Mouse (Mus musculus): ENCODE data around the gene Me1. TPM values are rescaled to one million over a fixed set of nuclear protein-coding genes. Genes with fewer than 3 reads are reported as not detected.

Gene Me1
- polyA plus RNA-seq, 1 experiment from 2014 or later: 26.2 TPM

DNA sequence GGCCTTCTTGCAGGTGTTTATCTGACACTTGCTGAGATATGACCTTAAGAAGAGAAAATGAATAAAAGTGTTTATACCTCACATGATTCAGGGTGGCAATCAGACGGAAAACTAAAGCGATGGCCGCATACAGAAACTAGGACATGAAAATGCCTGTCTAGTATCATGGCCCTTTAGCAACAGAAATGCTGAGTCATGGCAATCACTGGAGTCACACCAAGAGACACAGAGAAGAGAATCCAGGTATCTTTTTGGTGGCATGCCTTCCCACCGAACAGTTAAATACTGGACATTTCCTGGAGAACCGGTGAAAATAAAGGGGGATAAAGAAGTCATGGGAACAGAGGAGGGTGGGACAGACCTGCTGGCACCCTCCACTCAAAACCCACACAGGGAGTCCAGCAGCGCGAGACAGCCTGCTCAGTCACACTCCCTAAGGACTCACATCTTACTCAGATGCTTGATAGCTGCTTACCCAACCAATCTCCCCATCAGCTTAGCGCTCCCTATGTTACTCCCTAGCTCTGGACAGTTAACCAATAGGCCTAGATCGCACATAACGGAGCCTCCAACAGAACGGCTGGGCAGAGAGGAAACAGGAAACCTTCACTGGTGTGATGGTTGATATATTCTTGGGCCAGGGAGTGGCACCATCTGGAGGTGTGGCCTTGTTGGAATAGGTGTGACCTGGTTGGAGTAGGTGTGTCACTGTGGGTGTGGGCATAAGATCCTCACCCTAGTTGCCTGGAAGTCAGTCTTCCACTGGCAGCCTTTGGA lies 108.5 kb downstream of the Me1 start:
- H3K4me2 ChIP-seq (ENCODE audit: low read depth, low read length): no peak overlapping the region
- no peak overlapping the region for H3K4me3 ChIP-seq (ENCODE audit: low read length)
- H3K9ac ChIP-seq (ENCODE audit: low read length): no peak overlapping the region
- no peaks in the 10 kb centered on the region for H3K36me3 ChIP-seq (ENCODE audit: control insufficient read depth, insufficient read depth, low read length)
- 87% methylated on average over 11 of the region's 11 CpGs for WGBS
- H3K27ac ChIP-seq (ENCODE audit: low read length): no peak overlapping the region
- H3K9me3 ChIP-seq (ENCODE audit: control insufficient read depth, low read length): no peaks in the 10 kb centered on the region
- H3K4me1 ChIP-seq (replicated peaks; ENCODE audit: control insufficient read depth, insufficient read depth, low read length): no peaks in the 10 kb centered on the region
- no peaks in the 10 kb centered on the region for H3K27me3 ChIP-seq (ENCODE audit: control insufficient read depth, insufficient read depth, low read depth, low read length)
- no peak for ATAC-seq (ENCODE audit: low read depth)

DNA sequence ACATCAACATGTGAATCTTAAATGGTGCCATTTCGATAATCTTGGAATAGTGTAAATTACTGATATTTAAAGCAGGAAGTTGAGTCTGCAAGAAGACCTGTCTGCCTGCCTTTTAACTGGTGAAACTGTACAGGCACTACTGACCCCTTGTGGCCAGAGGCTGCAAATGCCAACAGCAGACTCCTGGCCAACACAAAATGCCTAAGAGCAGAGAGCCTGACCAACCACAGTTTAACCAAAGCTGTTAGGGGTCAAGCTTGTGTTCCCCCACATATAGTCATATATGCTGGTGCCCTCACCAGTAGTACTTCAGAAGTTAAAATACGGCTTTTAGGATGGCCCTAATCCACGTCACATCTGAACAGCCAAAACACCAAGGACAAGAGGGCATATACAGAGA lies 112.0 kb downstream of the Me1 start:
- ATAC-seq (ENCODE audit: low read depth): 0 out of 2 replicates have a peak, but pooled peaks have one; percentile 49
- H3K36me3 ChIP-seq (ENCODE audit: control insufficient read depth, insufficient read depth, low read length): no peaks in the 10 kb centered on the region
- H3K9me3 ChIP-seq (ENCODE audit: control insufficient read depth, low read length): no peaks in the 10 kb centered on the region
- no peak overlapping the region for H3K4me3 ChIP-seq (ENCODE audit: low read length)
- no peaks in the 10 kb centered on the region for H3K4me1 ChIP-seq (replicated peaks; ENCODE audit: control insufficient read depth, insufficient read depth, low read length)
- WGBS: 52% methylated on average over 3 of the region's 3 CpGs
- no peaks in the 10 kb centered on the region for H3K27me3 ChIP-seq (ENCODE audit: control insufficient read depth, insufficient read depth, low read depth, low read length)
- H3K4me2 ChIP-seq (ENCODE audit: low read depth, low read length): no peak overlapping the region
- no peak overlapping the region for H3K27ac ChIP-seq (ENCODE audit: low read length)
- no peak overlapping the region for H3K9ac ChIP-seq (ENCODE audit: low read length)

- no peaks in the 10 kb centered on the region for H3K36me3 ChIP-seq (ENCODE audit: control insufficient read depth, insufficient read depth, low read length)
- ATAC-seq (ENCODE audit: low read depth): no peak
- no peak overlapping the region for H3K27ac ChIP-seq (ENCODE audit: low read length)
- no peak overlapping the region for H3K9ac ChIP-seq (ENCODE audit: low read length)
- H3K4me2 ChIP-seq (ENCODE audit: low read depth, low read length): no peak overlapping the region
- no peaks in the 10 kb centered on the region for H3K4me1 ChIP-seq (replicated peaks; ENCODE audit: control insufficient read depth, insufficient read depth, low read length)
- no peaks in the 10 kb centered on the region for H3K9me3 ChIP-seq (ENCODE audit: control insufficient read depth, low read length)
- H3K4me3 ChIP-seq (ENCODE audit: low read length): no peak overlapping the region
- WGBS: 67% methylated on average over 10 of the region's 10 CpGs
- no peaks in the 10 kb centered on the region for H3K27me3 ChIP-seq (ENCODE audit: control insufficient read depth, insufficient read depth, low read depth, low read length)
Observed at GRCm38 (mm10) chr9:86579657-86580056, 116.1 kb downstream of the Me1 start.

DNA sequence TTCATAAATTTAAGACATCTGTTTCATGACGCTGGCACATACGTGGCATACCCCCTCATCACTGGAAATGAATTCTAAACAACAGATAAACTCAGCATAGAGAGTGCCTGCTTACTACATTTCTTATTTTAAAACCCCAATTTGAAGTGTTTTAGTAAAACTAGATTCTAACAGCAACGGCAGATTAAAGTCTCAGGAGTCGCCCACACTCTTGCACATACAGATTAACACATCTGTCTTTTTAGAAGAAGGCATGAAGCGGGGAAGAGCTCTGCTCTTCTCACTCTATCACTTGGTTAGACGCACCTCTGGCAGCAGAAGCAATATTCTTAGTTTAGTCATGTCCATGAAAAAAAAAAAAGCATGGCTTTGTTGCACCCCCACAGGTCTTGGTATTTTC lies 120.6 kb downstream of the Me1 start:
- H3K27ac ChIP-seq (ENCODE audit: low read length): no peak overlapping the region
- no peaks in the 10 kb centered on the region for H3K36me3 ChIP-seq (ENCODE audit: control insufficient read depth, insufficient read depth, low read length)
- no peaks in the 10 kb centered on the region for H3K9me3 ChIP-seq (ENCODE audit: control insufficient read depth, low read length)
- H3K4me1 ChIP-seq (replicated peaks; ENCODE audit: control insufficient read depth, insufficient read depth, low read length): peaks cover 13% of the 10 kb centered on the region
- H3K4me2 ChIP-seq (ENCODE audit: low read depth, low read length): no peak overlapping the region
- 77% methylated on average over 6 of the region's 6 CpGs for WGBS
- ATAC-seq (ENCODE audit: low read depth): no peak
- no peak overlapping the region for H3K9ac ChIP-seq (ENCODE audit: low read length)
- H3K27me3 ChIP-seq (ENCODE audit: control insufficient read depth, insufficient read depth, low read depth, low read length): no peaks in the 10 kb centered on the region
- no peak overlapping the region for H3K4me3 ChIP-seq (ENCODE audit: low read length)

GRCm38 (mm10) chr9:86573616-86574303 lies 122.0 kb downstream of the Me1 start:
- Histone ChIP-seq H3K4me1 (replicated peaks; ENCODE audit: control insufficient read depth, insufficient read depth, low read length) (peaks cover 20% of the 10 kb centered on the region), H3K27ac (ENCODE audit: low read length) (no peak overlapping the region), H3K4me2 (ENCODE audit: low read depth, low read length) (no peak overlapping the region), H3K36me3 (ENCODE audit: control insufficient read depth, insufficient read depth, low read length) (peaks cover 6% of the 10 kb centered on the region), H3K4me3 (ENCODE audit: low read length) (no peak overlapping the region), H3K27me3 (ENCODE audit: control insufficient read depth, insufficient read depth, low read depth, low read length) (no peaks in the 10 kb centered on the region), H3K9ac (ENCODE audit: low read length) (no peak overlapping the region), H3K9me3 (ENCODE audit: control insufficient read depth, low read length) (no peaks in the 10 kb centered on the region)
- no peak for ATAC-seq (ENCODE audit: low read depth)
- WGBS: 65% methylated on average over 20 of the region's 20 CpGs

DNA sequence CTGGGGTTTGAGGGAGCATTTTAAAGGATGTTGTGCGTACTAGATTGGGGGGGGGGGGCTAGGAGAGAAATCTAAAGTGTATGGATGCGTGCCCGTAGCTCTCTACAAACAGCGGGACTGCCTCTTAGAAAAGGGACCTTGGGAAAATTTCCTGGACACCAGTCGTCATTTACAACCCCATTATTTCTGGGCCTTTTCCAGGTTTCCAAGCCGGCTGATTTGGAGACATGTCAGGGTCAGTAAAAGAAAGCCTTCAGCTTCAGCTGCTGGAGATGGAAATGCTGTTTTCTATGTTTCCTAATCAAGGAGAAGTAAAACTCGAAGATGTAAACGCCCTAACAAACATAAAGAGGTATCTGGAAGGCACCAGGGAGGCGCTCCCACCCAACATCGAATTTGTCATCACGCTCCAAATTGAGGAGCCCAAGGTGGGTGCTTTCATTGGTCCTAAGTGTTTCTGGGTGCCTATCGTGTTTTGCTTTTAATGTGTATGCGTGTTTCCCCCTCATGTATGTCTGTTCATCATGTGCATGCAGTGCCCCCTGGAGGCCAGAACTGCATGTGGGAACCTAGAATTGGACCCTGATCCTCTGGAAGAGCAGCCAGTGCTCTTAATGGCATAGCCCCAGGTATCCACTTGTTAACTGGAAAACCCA lies 123.0 kb downstream of the Me1 start:
- Histone ChIP-seq H3K36me3 (ENCODE audit: control insufficient read depth, insufficient read depth, low read length) (peaks cover 8% of the 10 kb centered on the region), H3K4me1 (replicated peaks; ENCODE audit: control insufficient read depth, insufficient read depth, low read length) (peaks cover 20% of the 10 kb centered on the region), H3K4me2 (ENCODE audit: low read depth, low read length) (peak overlapping the region; percentile 100), H3K4me3 (ENCODE audit: low read length) (peak overlapping the region; percentile 65), H3K9ac (ENCODE audit: low read length) (peak overlapping the region; percentile 68; the same call in 1 of the 2 replicates), H3K27me3 (ENCODE audit: control insufficient read depth, insufficient read depth, low read depth, low read length) (no peaks in the 10 kb centered on the region), H3K27ac (ENCODE audit: low read length) (no peak overlapping the region), H3K9me3 (ENCODE audit: control insufficient read depth, low read length) (no peaks in the 10 kb centered on the region)
- 11% methylated on average over 13 of the region's 13 CpGs for WGBS
- peak; percentile 36 for ATAC-seq (ENCODE audit: low read depth)

- peaks cover 20% of the 10 kb centered on the region for H3K4me1 ChIP-seq (replicated peaks; ENCODE audit: control insufficient read depth, insufficient read depth, low read length)
- H3K4me2 ChIP-seq (ENCODE audit: low read depth, low read length): peak overlapping the region; percentile 100
- H3K9ac ChIP-seq (ENCODE audit: low read length): peak overlapping the region; percentile 68
- under 1% methylated on average over 25 of the region's 25 CpGs for WGBS
- peak; percentile 22; the same call in 1 of the 2 replicates for ATAC-seq (ENCODE audit: low read depth)
- H3K36me3 ChIP-seq (ENCODE audit: control insufficient read depth, insufficient read depth, low read length): peaks cover 8% of the 10 kb centered on the region
- H3K4me3 ChIP-seq (ENCODE audit: low read length): peak overlapping the region; percentile 65
- H3K27me3 ChIP-seq (ENCODE audit: control insufficient read depth, insufficient read depth, low read depth, low read length): no peaks in the 10 kb centered on the region
- H3K27ac ChIP-seq (ENCODE audit: low read length): no peak overlapping the region
- no peaks in the 10 kb centered on the region for H3K9me3 ChIP-seq (ENCODE audit: control insufficient read depth, low read length)
Observed at GRCm38 (mm10) chr9:86572196-86572595, 123.6 kb downstream of the Me1 start.

GRCm38 (mm10) chr9:86571540-86572135 lies 124.1 kb downstream of the Me1 start, which contains the start of the genes Pgm3 and Rwdd2a:
Gene Pgm3 (minus strand): TSS chr9:86571842.
Gene Rwdd2a (plus strand): TSS chr9:86571991.
- Histone ChIP-seq H3K27ac (ENCODE audit: low read length) (peak within 1 kb of the TSS; percentile 78), H3K9ac (ENCODE audit: low read length) (peak within 1 kb of the TSS; percentile 74), H3K27me3 (ENCODE audit: control insufficient read depth, insufficient read depth, low read depth, low read length) (no peaks in the 10 kb centered on the region), H3K4me3 (ENCODE audit: low read length) (peak within 1 kb of the TSS; percentile 65), H3K4me1 (replicated peaks; ENCODE audit: control insufficient read depth, insufficient read depth, low read length) (peaks cover 20% of the 10 kb centered on the region), H3K36me3 (ENCODE audit: control insufficient read depth, insufficient read depth, low read length) (peaks cover 11% of the 10 kb centered on the region), H3K4me2 (ENCODE audit: low read depth, low read length) (peak within 1 kb of the TSS; percentile 100), H3K9me3 (ENCODE audit: control insufficient read depth, low read length) (no peaks in the 10 kb centered on the region)
- peak; percentile 98 for ATAC-seq (ENCODE audit: low read depth)
- WGBS: under 1% methylated on average over 59 of the region's 59 CpGs

GRCm38 (mm10) chr9:86570946-86571345 lies 124.8 kb downstream of the Me1 start:
- Histone ChIP-seq H3K9ac (ENCODE audit: low read length) (peak overlapping the region; percentile 74), H3K36me3 (ENCODE audit: control insufficient read depth, insufficient read depth, low read length) (peaks cover 12% of the 10 kb centered on the region), H3K9me3 (ENCODE audit: control insufficient read depth, low read length) (no peaks in the 10 kb centered on the region), H3K27me3 (ENCODE audit: control insufficient read depth, insufficient read depth, low read depth, low read length) (no peaks in the 10 kb centered on the region), H3K4me3 (ENCODE audit: low read length) (peak overlapping the region; percentile 65), H3K4me2 (ENCODE audit: low read depth, low read length) (peak overlapping the region; percentile 83), H3K4me1 (replicated peaks; ENCODE audit: control insufficient read depth, insufficient read depth, low read length) (peaks cover 20% of the 10 kb centered on the region), H3K27ac (ENCODE audit: low read length) (no peak overlapping the region)
- ATAC-seq (ENCODE audit: low read depth): no peak
- WGBS: 3% methylated on average over 8 of the region's 8 CpGs

All from lung, embryonic 16.5 days (tissue).